13 mouse cellular contexts compared by ENCODE assay signal in the genomic region with DNA sequence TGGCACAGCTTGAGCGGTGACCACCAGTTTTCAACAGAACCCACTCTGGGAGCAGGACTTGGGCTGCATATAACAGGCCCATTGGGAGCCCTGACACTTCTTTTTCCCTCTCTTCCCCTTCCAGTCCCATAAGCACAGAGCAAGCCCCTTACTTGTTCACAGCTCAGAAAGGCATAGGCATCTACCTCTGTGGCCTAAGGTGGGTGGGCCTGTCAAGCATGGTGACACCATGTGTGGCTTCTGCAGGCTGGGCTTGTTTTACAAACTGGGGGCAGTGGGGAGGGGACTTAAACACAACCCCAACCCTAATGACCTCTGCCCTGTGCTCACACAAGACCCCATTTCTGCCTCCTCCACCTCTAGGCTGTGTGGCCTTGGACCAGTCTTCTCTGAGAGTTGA. TPM values are rescaled to one million over a fixed set of nuclear protein-coding genes. Genes with fewer than 3 reads are reported as not detected.
A peak's percentile ranks its signal among the peaks of the same experiment; 100 is the strongest.
DNase-seq lines count a peak whose midpoint lies in the region; ATAC-seq and TF ChIP-seq lines count a peak whose summit lies in the region.
"Had no signal": no experiment of that assay in that cellular context is flagged by ENCODE, and none has a peak within 500 bp of the region (broad histone marks: within the 10 kb centered on the region; RNA-seq: fewer than 3 reads in every experiment).

No protein-coding gene starts in this region.

- DNase-seq in adrenal gland, postnatal 25 days = peak; percentile 1
- DNase-seq in adrenal gland, postnatal 14 days = no peak
- no peak for DNase-seq in layer of hippocampus, adult 2 months (ENCODE audit: low spot score in 2 of 2)
- no peak for DNase-seq in layer of hippocampus, adult 8-10 months (ENCODE audit: low spot score in 2 of 2)
- DNase-seq in testis, postnatal 10 days (ENCODE audit: low spot score) = no peak
- DNase-seq: adrenal gland, adult 2 months; kidney, adult 8-10 months; right cerebral cortex, postnatal 4 days had no signal

- H3K9me3 ChIP-seq in heart, embryonic 13.5 days = no peaks in the 10 kb centered on the region
- H3K9me3 ChIP-seq in heart, embryonic 11.5 days (replicated peaks; ENCODE audit: control insufficient read depth, low read length) = no peaks in the 10 kb centered on the region
- H3K9me3 ChIP-seq in embryonic facial prominence, embryonic 12.5 days = no peaks in the 10 kb centered on the region
- H3K9me3 ChIP-seq: hindbrain, embryonic 12.5 days had no signal

- 0 out of 2 replicates have a peak, but pooled peaks cover 9% of the 10 kb centered on the region for H3K27me3 ChIP-seq in heart, embryonic 13.5 days (replicated peaks)
- H3K27me3 ChIP-seq in heart, embryonic 11.5 days (ENCODE audit: control insufficient read depth, insufficient read depth, low read length) = 0 out of 2 replicates have a peak, but pooled peaks cover 2% of the 10 kb centered on the region
- peaks cover 14% of the 10 kb centered on the region for H3K27me3 ChIP-seq in embryonic facial prominence, embryonic 12.5 days

- peaks cover 64% of the 10 kb centered on the region for H3K4me1 ChIP-seq in heart, embryonic 13.5 days
- H3K4me1 ChIP-seq in heart, embryonic 11.5 days (ENCODE audit: control insufficient read depth, insufficient read depth, low read length) = peaks cover 18% of the 10 kb centered on the region
- H3K4me1 ChIP-seq in embryonic facial prominence, embryonic 12.5 days = peaks cover 14% of the 10 kb centered on the region

- WGBS in heart, embryonic 13.5 days = 86% methylated on average over 1 of the region's 1 CpGs
- WGBS in heart, embryonic 11.5 days (ENCODE audit: insufficient replicate concordance) = 95% methylated on average over 1 of the region's 1 CpGs
- WGBS in embryonic facial prominence, embryonic 12.5 days = 96% methylated on average over 1 of the region's 1 CpGs

- no peak for TF ChIP-seq CTCF in layer of hippocampus, adult 2 months (conservative IDR thresholded peaks at IDR 0.05)

- H3K36me3 ChIP-seq in heart, embryonic 13.5 days = peaks cover 92% of the 10 kb centered on the region
- H3K36me3 ChIP-seq in heart, embryonic 11.5 days (ENCODE audit: control insufficient read depth, insufficient read depth, low read length) = peaks cover 6% of the 10 kb centered on the region; the same call in 1 of the 2 replicates
- H3K36me3 ChIP-seq in embryonic facial prominence, embryonic 12.5 days = peaks cover 32% of the 10 kb centered on the region

- peak overlapping the region; percentile 77 for H3K27ac ChIP-seq in heart, embryonic 13.5 days (replicated peaks)
- no peak overlapping the region for H3K27ac ChIP-seq in heart, embryonic 11.5 days (ENCODE audit: low read depth, low read length)
- peak overlapping the region; percentile 73 for H3K27ac ChIP-seq in layer of hippocampus, adult 2 months
- 0 out of 2 replicates have a peak overlapping the region, but pooled peaks have one; percentile 47 for H3K27ac ChIP-seq in embryonic facial prominence, embryonic 12.5 days
- H3K27ac ChIP-seq: hindbrain, embryonic 12.5 days had no signal

- no peak for ATAC-seq in heart, embryonic 13.5 days (ENCODE audit: extremely low read depth, insufficient number of reproducible peaks, low FRiP score, low TSS enrichment)
- ATAC-seq in heart, embryonic 11.5 days (replicated peaks; ENCODE audit: insufficient number of reproducible peaks, low FRiP score, low TSS enrichment) = no peak
- ATAC-seq in embryonic facial prominence, embryonic 12.5 days (ENCODE audit: insufficient number of reproducible peaks, insufficient read depth, low FRiP score, low TSS enrichment) = no peak

- H3K4me3 ChIP-seq in heart, embryonic 13.5 days = no peak overlapping the region
- H3K4me3 ChIP-seq in heart, embryonic 11.5 days (ENCODE audit: low read depth, low read length) = no peak overlapping the region
- H3K4me3 ChIP-seq in layer of hippocampus, adult 2 months = no peak overlapping the region
- no peak overlapping the region for H3K4me3 ChIP-seq in embryonic facial prominence, embryonic 12.5 days
- H3K4me3 ChIP-seq: hindbrain, embryonic 12.5 days had no signal

- no peak overlapping the region for H3K4me2 ChIP-seq in heart, embryonic 13.5 days
- H3K4me2 ChIP-seq in heart, embryonic 11.5 days = no peak overlapping the region
- H3K4me2 ChIP-seq in embryonic facial prominence, embryonic 12.5 days (replicated peaks) = no peak overlapping the region
- H3K4me2 ChIP-seq: hindbrain, embryonic 12.5 days; lung, embryonic 14.5 days had no signal

- H3K9ac ChIP-seq in heart, embryonic 13.5 days = no peak overlapping the region
- H3K9ac ChIP-seq in heart, embryonic 11.5 days (ENCODE audit: low read depth, low read length) = no peak overlapping the region
- H3K9ac ChIP-seq in embryonic facial prominence, embryonic 12.5 days = no peak overlapping the region
- H3K9ac ChIP-seq: hindbrain, embryonic 12.5 days; lung, embryonic 14.5 days had no signal

RNA-seq across cellular contexts. Expression of gene Sh2b3, which starts 13.8 kb away (rescaled TPM):
- 36.4 and 46.0 TPM in 2 replicates for total RNA-seq in adrenal gland, postnatal 25 days (2021)
- 35.6 and 43.0 TPM in 2 replicates for total RNA-seq in adrenal gland, postnatal 14 days (2021)
- polyA plus RNA-seq in heart, embryonic 13.5 days (2015; fragmentation: Nextera tagmentation; extraction: Ambion mirVana) = 13.3 and 14.7 TPM in 2 replicates
- 16.8 and 17.2 TPM in 2 replicates for polyA plus RNA-seq in heart, embryonic 11.5 days (2014; fragmentation: Nextera tagmentation; extraction: Ambion mirVana)
- total RNA-seq in layer of hippocampus, adult 2 months (2021) = 10 to 100 TPM; 19.9 to 21.6 TPM
- total RNA-seq in layer of hippocampus, adult 8-10 months (2022) = 10 to 100 TPM; 19.6 to 21.6 (median 20.4) TPM
- polyA plus RNA-seq in embryonic facial prominence, embryonic 12.5 days (2016; fragmentation: Nextera tagmentation; extraction: Ambion mirVana) = 13.1 and 14.4 TPM in 2 replicates

RNA-seq across cellular contexts. Expression of gene Pheta1, which starts 25.1 kb away (rescaled TPM):
- 6.2 and 8.8 TPM in 2 replicates for total RNA-seq in adrenal gland, postnatal 25 days (2021)
- total RNA-seq in adrenal gland, postnatal 14 days (2021) = 7.1 and 8.8 TPM in 2 replicates
- 14.9 and 17.2 TPM in 2 replicates for polyA plus RNA-seq in heart, embryonic 13.5 days (2015; fragmentation: Nextera tagmentation; extraction: Ambion mirVana)
- polyA plus RNA-seq in heart, embryonic 11.5 days (2014; fragmentation: Nextera tagmentation; extraction: Ambion mirVana) = 10.6 and 11.8 TPM in 2 replicates
- total RNA-seq in layer of hippocampus, adult 2 months (2021) = 1 to 10 TPM; 8.3 to 8.8 TPM
- 1 to 10 TPM; 8.7 to 9.8 (median 9.0) TPM for total RNA-seq in layer of hippocampus, adult 8-10 months (2022)
- 47.3 and 48.1 TPM in 2 replicates for polyA plus RNA-seq in embryonic facial prominence, embryonic 12.5 days (2016; fragmentation: Nextera tagmentation; extraction: Ambion mirVana)
